Mouse (Mus musculus): ENCODE measurements at regions not wholly inside any gene's neighbourhood (a gene's known extent, or its start where the extent isn't known, plus 50 kb on each side); places are given as distances from the start of the nearest gene placed in this dataset.

DNA sequence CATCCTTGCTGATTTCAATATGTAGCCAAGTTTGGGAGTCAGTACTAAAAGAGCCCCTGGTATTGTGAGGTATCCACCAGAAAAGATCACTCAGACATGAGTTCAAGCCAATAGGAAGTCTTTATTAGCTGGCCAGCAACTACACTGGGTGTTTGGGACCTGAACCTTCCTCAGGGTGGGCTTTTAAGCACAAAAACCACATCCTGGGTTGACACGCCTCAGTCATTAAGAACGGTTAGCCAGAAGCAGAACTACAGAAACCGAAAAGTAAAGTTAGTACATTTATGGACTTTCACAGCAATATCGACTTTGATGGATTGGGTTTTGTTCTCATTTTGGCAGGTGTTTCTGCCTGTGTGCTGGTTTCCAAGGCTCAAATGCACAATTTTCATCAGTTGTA lies 124.1 kb downstream of the Olfr721-ps1 start:
- Histone ChIP-seq H3K27ac (ENCODE audit: insufficient read depth, low read depth, low read length) (no peak overlapping the region), H3K4me1 (ENCODE audit: control insufficient read depth, insufficient read depth, low read length) (no peaks in the 10 kb centered on the region), H3K36me3 (ENCODE audit: control insufficient read depth, insufficient read depth, low read length) (no peaks in the 10 kb centered on the region), H3K4me3 (ENCODE audit: insufficient read depth, low read depth, low read length) (no peak overlapping the region), H3K27me3 (replicated peaks; ENCODE audit: control insufficient read depth, insufficient read depth, low read length) (no peaks in the 10 kb centered on the region; the same call in 1 of the 2 replicates)
- no peak for TF ChIP-seq POLR2A (IDR thresholded peaks at IDR 0.05; ENCODE audit: low read depth, low read length)
- TF ChIP-seq CTCF (conservative IDR thresholded peaks at IDR 0.05; ENCODE audit: insufficient read depth, insufficient read length, low read depth, low read length), result no peak
- DNase-seq, result no peak
- 81% methylated on average over 4 of the region's 4 CpGs for WGBS

DNA sequence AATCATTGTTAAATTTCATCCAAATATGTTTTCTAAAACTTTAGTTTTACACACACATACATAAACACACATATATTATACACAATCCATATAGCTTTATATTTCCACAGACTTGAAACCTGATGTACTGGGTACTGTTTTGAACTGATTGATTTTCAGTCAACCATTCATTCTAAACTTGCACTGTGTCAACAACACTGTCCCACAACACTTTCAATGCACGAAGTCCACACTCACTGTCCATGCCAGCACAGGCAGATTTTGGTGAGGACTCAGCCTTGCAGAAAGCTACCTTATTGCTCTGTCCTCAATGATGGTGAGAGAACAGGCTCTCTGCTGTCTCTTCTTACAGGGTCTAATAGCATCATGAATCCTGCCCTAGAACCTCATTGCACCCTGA lies 127.3 kb downstream of the Olfr721-ps1 start:
- Histone ChIP-seq H3K27ac (ENCODE audit: insufficient read depth, low read depth, low read length) (no peak overlapping the region), H3K4me3 (ENCODE audit: insufficient read depth, low read depth, low read length) (no peak overlapping the region), H3K36me3 (ENCODE audit: control insufficient read depth, insufficient read depth, low read length) (no peaks in the 10 kb centered on the region), H3K27me3 (replicated peaks; ENCODE audit: control insufficient read depth, insufficient read depth, low read length) (no peaks in the 10 kb centered on the region; the same call in 1 of the 2 replicates), H3K4me1 (ENCODE audit: control insufficient read depth, insufficient read depth, low read length) (no peaks in the 10 kb centered on the region)
- 78% methylated on average over 1 of the region's 1 CpGs for WGBS
- TF ChIP-seq POLR2A (IDR thresholded peaks at IDR 0.05; ENCODE audit: low read depth, low read length) (no peak), CTCF (conservative IDR thresholded peaks at IDR 0.05; ENCODE audit: insufficient read depth, insufficient read length, low read depth, low read length) (no peak)
- DNase-seq, result no peak

DNA sequence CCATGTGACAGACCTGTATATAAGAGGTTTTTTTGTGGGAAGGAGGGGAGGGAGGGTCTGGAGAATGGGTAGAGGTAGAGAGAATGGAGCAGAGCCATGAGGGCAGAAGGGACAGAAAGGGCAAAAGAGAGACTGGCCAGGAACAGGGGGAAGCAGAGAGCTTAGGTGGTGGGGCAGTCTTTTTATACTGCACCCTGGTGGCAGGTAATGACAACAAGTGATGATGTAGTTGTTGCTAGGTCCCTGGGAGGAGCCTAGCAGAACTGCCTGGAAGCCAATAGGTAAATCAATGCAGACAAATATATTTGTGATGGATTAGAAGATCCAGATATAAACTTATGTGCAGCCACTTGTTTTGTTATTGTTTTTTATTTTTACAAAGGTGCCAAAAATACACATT lies 140.1 kb downstream of the Olfr721-ps1 start:
- DNase-seq, result no peak
- TF ChIP-seq CTCF (conservative IDR thresholded peaks at IDR 0.05; ENCODE audit: insufficient read depth, insufficient read length, low read depth, low read length), result no peak
- no peak for TF ChIP-seq POLR2A (IDR thresholded peaks at IDR 0.05; ENCODE audit: low read depth, low read length)
- H3K4me1 ChIP-seq (ENCODE audit: control insufficient read depth, insufficient read depth, low read length), result peaks cover 4% of the 10 kb centered on the region; the same call in 1 of the 2 replicates
- H3K36me3 ChIP-seq (ENCODE audit: control insufficient read depth, insufficient read depth, low read length), result no peaks in the 10 kb centered on the region
- H3K27me3 ChIP-seq (replicated peaks; ENCODE audit: control insufficient read depth, insufficient read depth, low read length), result no peaks in the 10 kb centered on the region
- H3K4me3 ChIP-seq (ENCODE audit: insufficient read depth, low read depth, low read length), result no peak overlapping the region
- no peak overlapping the region for H3K27ac ChIP-seq (ENCODE audit: insufficient read depth, low read depth, low read length)

DNA sequence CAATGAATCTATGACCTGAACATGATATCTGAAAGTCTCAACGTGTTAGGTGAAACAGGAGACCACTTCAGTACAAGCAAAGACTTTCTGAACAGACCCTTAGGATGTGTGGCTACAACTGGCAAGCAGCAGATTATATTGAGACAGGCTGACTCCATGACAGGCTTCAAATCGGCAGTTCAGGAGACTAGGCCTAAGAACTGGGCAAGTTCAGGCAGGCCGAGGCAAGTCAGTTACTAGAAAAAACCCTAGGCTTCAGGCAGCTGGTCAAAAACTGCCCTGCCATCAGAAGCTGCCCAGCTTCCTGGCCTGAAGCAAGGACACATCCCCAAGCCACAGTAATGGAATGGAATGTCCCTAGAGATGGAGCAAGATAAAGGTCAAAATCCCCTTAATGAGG lies 140.6 kb downstream of the Olfr721-ps1 start:
- H3K36me3 ChIP-seq (ENCODE audit: control insufficient read depth, insufficient read depth, low read length), result no peaks in the 10 kb centered on the region
- DNase-seq, result no peak
- TF ChIP-seq POLR2A (IDR thresholded peaks at IDR 0.05; ENCODE audit: low read depth, low read length) (no peak), CTCF (conservative IDR thresholded peaks at IDR 0.05; ENCODE audit: insufficient read depth, insufficient read length, low read depth, low read length) (no peak)
- no peak overlapping the region for H3K27ac ChIP-seq (ENCODE audit: insufficient read depth, low read depth, low read length)
- H3K4me3 ChIP-seq (ENCODE audit: insufficient read depth, low read depth, low read length), result no peak overlapping the region
- no peaks in the 10 kb centered on the region for H3K27me3 ChIP-seq (replicated peaks; ENCODE audit: control insufficient read depth, insufficient read depth, low read length)
- 60% methylated on average over 3 of the region's 3 CpGs for WGBS
- peaks cover 4% of the 10 kb centered on the region; the same call in 1 of the 2 replicates for H3K4me1 ChIP-seq (ENCODE audit: control insufficient read depth, insufficient read depth, low read length)

DNA sequence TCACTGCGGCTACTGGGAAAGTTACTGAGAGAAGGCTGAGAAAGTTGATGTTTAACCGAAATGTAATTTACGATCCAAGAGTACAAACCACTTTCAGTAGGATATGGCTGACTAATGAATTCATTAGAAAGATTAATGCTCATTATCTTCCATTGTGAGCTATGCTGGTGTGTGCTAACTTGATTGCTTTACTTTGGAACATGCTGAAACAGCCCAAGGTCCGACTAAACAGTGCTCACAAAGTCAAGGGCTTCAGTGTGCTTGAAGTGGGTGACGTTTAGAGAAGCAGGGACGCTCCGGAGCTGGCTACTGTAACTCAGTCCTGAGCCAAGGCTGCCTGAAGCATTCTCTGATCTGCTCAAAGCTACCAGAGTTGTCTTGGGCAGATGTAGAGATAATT lies 143.1 kb downstream of the Olfr721-ps1 start:
- no peak for TF ChIP-seq CTCF (conservative IDR thresholded peaks at IDR 0.05; ENCODE audit: insufficient read depth, insufficient read length, low read depth, low read length)
- no peak for TF ChIP-seq POLR2A (IDR thresholded peaks at IDR 0.05; ENCODE audit: low read depth, low read length)
- peak; percentile 81 for DNase-seq
- no peak overlapping the region for H3K27ac ChIP-seq (ENCODE audit: insufficient read depth, low read depth, low read length)
- no peaks in the 10 kb centered on the region for H3K27me3 ChIP-seq (replicated peaks; ENCODE audit: control insufficient read depth, insufficient read depth, low read length)
- WGBS, result 24% methylated on average over 7 of the region's 7 CpGs
- peaks cover 4% of the 10 kb centered on the region; the same call in 1 of the 2 replicates for H3K4me1 ChIP-seq (ENCODE audit: control insufficient read depth, insufficient read depth, low read length)
- H3K36me3 ChIP-seq (ENCODE audit: control insufficient read depth, insufficient read depth, low read length), result no peaks in the 10 kb centered on the region
- no peak overlapping the region for H3K4me3 ChIP-seq (ENCODE audit: insufficient read depth, low read depth, low read length)

DNA sequence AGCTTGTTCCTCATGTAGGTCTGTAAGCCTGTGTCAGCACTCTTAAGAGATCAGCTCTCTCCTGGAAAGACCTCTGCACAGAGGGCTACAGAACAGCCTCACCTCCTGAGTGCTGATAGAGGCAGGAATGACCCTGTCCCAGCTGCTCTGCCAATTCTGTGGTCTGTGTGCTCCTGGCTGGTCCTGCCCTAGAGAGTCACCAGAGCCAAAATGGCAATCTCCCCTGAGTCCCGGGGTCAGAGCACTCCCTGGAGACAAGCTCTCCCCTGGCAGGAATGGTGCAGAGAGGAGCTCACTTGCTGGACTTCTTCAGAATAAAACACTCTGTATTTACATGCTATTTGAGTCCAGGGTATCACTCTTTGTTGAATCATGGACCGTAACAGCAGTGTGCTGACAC lies 149.9 kb upstream of the Slc4a7 start:
- TF ChIP-seq POLR2A (IDR thresholded peaks at IDR 0.05; ENCODE audit: low read depth, low read length) (no peak), CTCF (conservative IDR thresholded peaks at IDR 0.05; ENCODE audit: insufficient read depth, insufficient read length, low read depth, low read length) (no peak)
- WGBS, result 66% methylated on average over 2 of the region's 2 CpGs
- H3K36me3 ChIP-seq (ENCODE audit: control insufficient read depth, insufficient read depth, low read length), result no peaks in the 10 kb centered on the region
- DNase-seq, result no peak
- H3K4me1 ChIP-seq (ENCODE audit: control insufficient read depth, insufficient read depth, low read length), result no peaks in the 10 kb centered on the region
- no peak overlapping the region for H3K4me3 ChIP-seq (ENCODE audit: insufficient read depth, low read depth, low read length)
- no peaks in the 10 kb centered on the region for H3K27me3 ChIP-seq (replicated peaks; ENCODE audit: control insufficient read depth, insufficient read depth, low read length)
- H3K27ac ChIP-seq (ENCODE audit: insufficient read depth, low read depth, low read length), result no peak overlapping the region

DNA sequence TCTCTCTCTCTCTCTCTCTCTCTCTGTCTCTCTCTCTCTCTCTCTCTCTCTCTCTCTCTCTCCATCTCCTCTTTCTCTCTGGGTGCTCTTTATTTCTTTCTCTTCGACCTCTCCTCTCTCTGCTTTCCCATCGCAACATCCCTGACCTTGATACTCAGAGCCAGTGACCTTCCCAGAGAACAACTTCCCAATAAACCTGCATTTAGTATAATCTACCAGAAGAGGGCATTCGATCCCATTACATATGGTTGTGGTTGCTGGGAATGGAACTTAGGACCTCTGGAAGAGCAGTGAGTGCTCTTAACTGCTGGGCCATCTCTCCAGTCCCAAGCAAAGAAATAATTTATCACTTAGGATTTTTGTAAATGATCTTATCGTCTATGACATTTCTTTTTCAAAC lies 127.2 kb upstream of the Slc4a7 start:
- Histone ChIP-seq H3K4me3 (ENCODE audit: insufficient read depth, low read depth, low read length) (no peak overlapping the region), H3K4me1 (ENCODE audit: control insufficient read depth, insufficient read depth, low read length) (no peaks in the 10 kb centered on the region), H3K27me3 (replicated peaks; ENCODE audit: control insufficient read depth, insufficient read depth, low read length) (no peaks in the 10 kb centered on the region), H3K27ac (ENCODE audit: insufficient read depth, low read depth, low read length) (no peak overlapping the region), H3K36me3 (ENCODE audit: control insufficient read depth, insufficient read depth, low read length) (no peaks in the 10 kb centered on the region)
- TF ChIP-seq CTCF (conservative IDR thresholded peaks at IDR 0.05; ENCODE audit: insufficient read depth, insufficient read length, low read depth, low read length) (no peak), POLR2A (IDR thresholded peaks at IDR 0.05; ENCODE audit: low read depth, low read length) (no peak)
- no peak for DNase-seq
- 59% methylated on average over 4 of the region's 4 CpGs for WGBS

DNA sequence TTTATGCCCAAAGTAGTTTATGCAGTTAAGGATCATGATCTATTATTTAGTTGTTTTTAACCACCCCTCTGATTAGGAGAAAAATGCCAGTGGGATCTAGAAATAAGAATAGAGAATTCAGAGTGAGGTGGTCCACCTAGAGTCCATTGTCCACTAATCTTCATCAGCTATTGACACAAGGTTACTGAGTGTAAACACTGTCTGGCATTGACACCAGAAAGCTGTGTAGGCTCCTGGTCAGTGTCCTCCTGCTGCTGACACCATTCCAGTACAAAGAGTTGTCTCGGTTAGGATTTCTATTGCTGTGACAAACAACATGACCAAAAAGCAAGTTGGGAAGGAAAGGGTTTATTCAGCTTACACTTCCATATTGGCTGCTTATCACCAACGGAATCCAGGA lies 110.1 kb upstream of the Slc4a7 start:
- DNase-seq, result no peak
- H3K36me3 ChIP-seq (ENCODE audit: control insufficient read depth, insufficient read depth, low read length), result no peaks in the 10 kb centered on the region
- no peaks in the 10 kb centered on the region for H3K4me1 ChIP-seq (ENCODE audit: control insufficient read depth, insufficient read depth, low read length)
- no peak overlapping the region for H3K27ac ChIP-seq (ENCODE audit: insufficient read depth, low read depth, low read length)
- H3K27me3 ChIP-seq (replicated peaks; ENCODE audit: control insufficient read depth, insufficient read depth, low read length), result no peaks in the 10 kb centered on the region
- TF ChIP-seq CTCF (conservative IDR thresholded peaks at IDR 0.05; ENCODE audit: insufficient read depth, insufficient read length, low read depth, low read length) (no peak), POLR2A (IDR thresholded peaks at IDR 0.05; ENCODE audit: low read depth, low read length) (no peak)
- 76% methylated on average over 2 of the region's 2 CpGs for WGBS
- H3K4me3 ChIP-seq (ENCODE audit: insufficient read depth, low read depth, low read length), result no peak overlapping the region
